Mouse (Mus musculus): ENCODE data around the gene Idi1. TPM values are rescaled to one million over a fixed set of nuclear protein-coding genes. Genes with fewer than 3 reads are reported as not detected.

Gene Idi1
- total and polyA plus RNA-seq, 2 experiments from 2014 or later = 29.0 to 31.7 TPM

- H3K4me1 ChIP-seq (ENCODE audit: control insufficient read depth, insufficient read depth) = no peaks in the 10 kb centered on the region; the same call in 1 of the 2 replicates
- peaks cover 15% of the 10 kb centered on the region for H3K36me3 ChIP-seq (replicated peaks; ENCODE audit: control insufficient read depth, insufficient read depth, low read length)
- peak; percentile 57 for DNase-seq (ENCODE audit: low spot score)
- whole genome bisulfite sequencing = 64% methylated on average over 9 of the region's 9 CpGs
- no peak overlapping the region for H3K4me2 ChIP-seq (ENCODE audit: low read depth, low read length)
- H3K4me3 ChIP-seq (ENCODE audit: low read depth, low read length) = no peak overlapping the region
- no peak overlapping the region for H3K9ac ChIP-seq (replicated peaks; ENCODE audit: low read depth, low read length)
- ATAC-seq (ENCODE audit: insufficient read depth, low read depth) = peak; percentile 55
- H3K9me3 ChIP-seq (replicated peaks; ENCODE audit: control insufficient read depth, low read length) = no peaks in the 10 kb centered on the region
- TF ChIP-seq CTCF (IDR thresholded peaks at IDR 0.05; ENCODE audit: low read depth) (no peak), EP300 (IDR thresholded peaks at IDR 0.05; ENCODE audit: low read depth) (no peak)
- no peaks in the 10 kb centered on the region for H3K27me3 ChIP-seq (ENCODE audit: control insufficient read depth, insufficient read depth, low read length)
- H3K27ac ChIP-seq (ENCODE audit: low read depth) = no peak overlapping the region
These were observed 24.4 kb upstream of the Idi1 start for GRCm38 (mm10) chr13:8860861-8861260.

- no peak for DNase-seq (ENCODE audit: low spot score)
- H3K27me3 ChIP-seq (ENCODE audit: control insufficient read depth, insufficient read depth, low read length) = no peaks in the 10 kb centered on the region
- no peak overlapping the region for H3K4me2 ChIP-seq (ENCODE audit: low read depth, low read length)
- H3K4me1 ChIP-seq (ENCODE audit: control insufficient read depth, insufficient read depth) = 0 out of 2 replicates have a peak, but pooled peaks cover 6% of the 10 kb centered on the region
- 87% methylated on average over 3 of the region's 3 CpGs for WGBS
- TF ChIP-seq EP300 (IDR thresholded peaks at IDR 0.05; ENCODE audit: low read depth) = no peak
- TF ChIP-seq CTCF (IDR thresholded peaks at IDR 0.05; ENCODE audit: low read depth) = no peak
- H3K36me3 ChIP-seq (replicated peaks; ENCODE audit: control insufficient read depth, insufficient read depth, low read length) = peaks cover 8% of the 10 kb centered on the region
- no peaks in the 10 kb centered on the region for H3K9me3 ChIP-seq (replicated peaks; ENCODE audit: control insufficient read depth, low read length)
- H3K4me3 ChIP-seq (ENCODE audit: low read depth, low read length) = no peak overlapping the region
- H3K9ac ChIP-seq (replicated peaks; ENCODE audit: low read depth, low read length) = no peak overlapping the region
- H3K27ac ChIP-seq (ENCODE audit: low read depth) = no peak overlapping the region
- ATAC-seq (ENCODE audit: insufficient read depth, low read depth) = no peak
These were observed 20.3 kb upstream of the Idi1 start for GRCm38 (mm10) chr13:8864990-8865389.

GRCm38 (mm10) chr13:8866612-8867011, 18.7 kb upstream of the Idi1 start:
- H3K9ac ChIP-seq (replicated peaks; ENCODE audit: low read depth, low read length) = no peak overlapping the region
- peak overlapping the region; percentile 53 for H3K27ac ChIP-seq (ENCODE audit: low read depth)
- WGBS = 67% methylated on average over 7 of the region's 7 CpGs

GRCm38 (mm10) chr13:8869578-8870157, 15.6 kb upstream of the Idi1 start:
- ATAC-seq (ENCODE audit: insufficient read depth, low read depth) = no peak

More at GRCm38 (mm10) chr13:8866612-8867011, 18.7 kb upstream of the Idi1 start:
- H3K36me3 ChIP-seq (replicated peaks; ENCODE audit: control insufficient read depth, insufficient read depth, low read length) = no peaks in the 10 kb centered on the region
- ATAC-seq (ENCODE audit: insufficient read depth, low read depth) (no peak), DNase-seq (ENCODE audit: low spot score) (peak; percentile 26)
- H3K9me3 ChIP-seq (replicated peaks; ENCODE audit: control insufficient read depth, low read length) = no peaks in the 10 kb centered on the region
- H3K4me1 ChIP-seq (ENCODE audit: control insufficient read depth, insufficient read depth) = 0 out of 2 replicates have a peak, but pooled peaks cover 7% of the 10 kb centered on the region
- no peaks in the 10 kb centered on the region for H3K27me3 ChIP-seq (ENCODE audit: control insufficient read depth, insufficient read depth, low read length)
- H3K4me3 ChIP-seq (ENCODE audit: low read depth, low read length) = no peak overlapping the region
- H3K4me2 ChIP-seq (ENCODE audit: low read depth, low read length) = 0 out of 2 replicates have a peak overlapping the region, but pooled peaks have one; percentile 7
- TF ChIP-seq CTCF (IDR thresholded peaks at IDR 0.05; ENCODE audit: low read depth) (no peak), EP300 (IDR thresholded peaks at IDR 0.05; ENCODE audit: low read depth) (no peak)

GRCm38 (mm10) chr13:8870160-8870509, 15.2 kb upstream of the Idi1 start:
- peak; percentile 22 for DNase-seq (ENCODE audit: low spot score)
- ATAC-seq (ENCODE audit: insufficient read depth, low read depth) = no peak
- 3% methylated on average over 9 of the region's 9 CpGs for WGBS

More at GRCm38 (mm10) chr13:8869578-8870157, 15.6 kb upstream of the Idi1 start:
- H3K27me3 ChIP-seq (ENCODE audit: control insufficient read depth, insufficient read depth, low read length) = no peaks in the 10 kb centered on the region
- no peak for TF ChIP-seq CTCF (IDR thresholded peaks at IDR 0.05; ENCODE audit: low read depth)
- TF ChIP-seq EP300 (IDR thresholded peaks at IDR 0.05; ENCODE audit: low read depth) = no peak
- peak overlapping the region; percentile 71 for H3K4me3 ChIP-seq (ENCODE audit: low read depth, low read length)
- H3K9me3 ChIP-seq (replicated peaks; ENCODE audit: control insufficient read depth, low read length) = no peaks in the 10 kb centered on the region
- H3K27ac ChIP-seq (ENCODE audit: low read depth) = peak overlapping the region; percentile 98
- no peaks in the 10 kb centered on the region for H3K36me3 ChIP-seq (replicated peaks; ENCODE audit: control insufficient read depth, insufficient read depth, low read length)
- H3K9ac ChIP-seq (replicated peaks; ENCODE audit: low read depth, low read length) = peak overlapping the region; percentile 77
- 0 out of 2 replicates have a peak, but pooled peaks cover 10% of the 10 kb centered on the region for H3K4me1 ChIP-seq (ENCODE audit: control insufficient read depth, insufficient read depth)
- H3K4me2 ChIP-seq (ENCODE audit: low read depth, low read length) = peak overlapping the region; percentile 78
- WGBS = 47% methylated on average over 5 of the region's 5 CpGs
- DNase-seq (ENCODE audit: low spot score) = no peak

More at GRCm38 (mm10) chr13:8870160-8870509, 15.2 kb upstream of the Idi1 start:
- Histone ChIP-seq H3K36me3 (replicated peaks; ENCODE audit: control insufficient read depth, insufficient read depth, low read length) (no peaks in the 10 kb centered on the region), H3K27me3 (ENCODE audit: control insufficient read depth, insufficient read depth, low read length) (no peaks in the 10 kb centered on the region), H3K4me1 (ENCODE audit: control insufficient read depth, insufficient read depth) (0 out of 2 replicates have a peak, but pooled peaks cover 10% of the 10 kb centered on the region), H3K27ac (ENCODE audit: low read depth) (peak overlapping the region; percentile 98), H3K4me2 (ENCODE audit: low read depth, low read length) (peak overlapping the region; percentile 78), H3K4me3 (ENCODE audit: low read depth, low read length) (peak overlapping the region; percentile 71), H3K9ac (replicated peaks; ENCODE audit: low read depth, low read length) (peak overlapping the region; percentile 77), H3K9me3 (replicated peaks; ENCODE audit: control insufficient read depth, low read length) (no peaks in the 10 kb centered on the region)
- TF ChIP-seq EP300 (IDR thresholded peaks at IDR 0.05; ENCODE audit: low read depth) (no peak), CTCF (IDR thresholded peaks at IDR 0.05; ENCODE audit: low read depth) (no peak)
